In the genomic region with DNA sequence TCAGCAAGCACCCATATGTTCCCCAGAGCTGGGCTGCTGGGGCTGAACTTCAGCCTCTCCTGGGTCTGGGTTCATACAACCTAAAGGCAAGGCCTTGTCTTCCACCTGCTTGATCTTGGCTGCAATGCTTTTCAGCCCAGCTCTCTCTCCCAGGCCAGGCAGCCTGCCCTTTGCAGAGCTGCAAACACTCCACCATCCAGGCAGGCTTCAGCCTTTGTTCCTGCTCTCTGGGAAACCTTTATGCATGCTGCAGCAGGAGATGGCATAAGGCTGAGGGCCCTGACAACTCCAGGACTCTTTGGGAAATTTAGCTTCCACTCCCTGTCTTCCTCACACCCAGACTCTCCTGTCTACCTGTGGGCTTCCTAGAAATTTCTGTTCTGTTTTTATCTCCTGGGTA, we compare ENCODE assay signal across 19 mouse cellular contexts. TPM values are rescaled to one million over a fixed set of nuclear protein-coding genes. Genes with fewer than 3 reads are reported as not detected.
DNase-seq lines count a peak whose midpoint lies in the region; ATAC-seq and TF ChIP-seq lines count a peak whose summit lies in the region.
"Had no signal": no experiment of that assay in that cellular context is flagged by ENCODE, and none has a peak within 500 bp of the region (broad histone marks: within the 10 kb centered on the region; RNA-seq: fewer than 3 reads in every experiment).

No protein-coding gene starts in this region.

- H3K4me2 ChIP-seq in kidney, embryonic 15.5 days: no peak overlapping the region
- no peak overlapping the region for H3K4me2 ChIP-seq in forebrain, embryonic 15.5 days (replicated peaks)
- no peak overlapping the region for H3K4me2 ChIP-seq in hindbrain, postnatal 0 days (ENCODE audit: low read depth, low read length)
- no peak overlapping the region for H3K4me2 ChIP-seq in neural tube, embryonic 13.5 days
- H3K4me2 ChIP-seq: limb, embryonic 15.5 days had no signal

- peaks cover 3% of the 10 kb centered on the region; the same call in 1 of the 2 replicates for H3K4me1 ChIP-seq in kidney, embryonic 15.5 days
- peaks cover 48% of the 10 kb centered on the region for H3K4me1 ChIP-seq in forebrain, embryonic 15.5 days
- H3K4me1 ChIP-seq in hindbrain, postnatal 0 days (ENCODE audit: insufficient read depth, low read length): peaks cover 3% of the 10 kb centered on the region; the same call in 1 of the 2 replicates
- peaks cover 45% of the 10 kb centered on the region for H3K4me1 ChIP-seq in neural tube, embryonic 13.5 days (replicated peaks)

- no peak overlapping the region for H3K9ac ChIP-seq in kidney, embryonic 15.5 days
- 0 out of 2 replicates have a peak overlapping the region, but pooled peaks have one; percentile 7 for H3K9ac ChIP-seq in forebrain, embryonic 15.5 days (replicated peaks)
- no peak overlapping the region for H3K9ac ChIP-seq in hindbrain, postnatal 0 days (replicated peaks; ENCODE audit: low read length)
- no peak overlapping the region for H3K9ac ChIP-seq in neural tube, embryonic 13.5 days
- H3K9ac ChIP-seq: limb, embryonic 15.5 days had no signal

- intact Hi-C loops in heart, postnatal 25 days (cut with DNase I): no loop called here

- ATAC-seq in kidney, embryonic 15.5 days (replicated peaks; ENCODE audit: low FRiP score): no peak
- peak; percentile 33; the same call in 1 of the 2 replicates for ATAC-seq in forebrain, embryonic 15.5 days (replicated peaks)
- ATAC-seq in hindbrain, postnatal 0 days: no peak
- ATAC-seq in neural tube, embryonic 13.5 days (ENCODE audit: low read depth): peak; percentile 30; the same call in 1 of the 2 replicates
- ATAC-seq: activated CD4-positive, CD25-positive, alpha-beta regulatory T cell, adult 4 months; intestine, postnatal 0 days had no signal

- no peaks in the 10 kb centered on the region for H3K27me3 ChIP-seq in kidney, embryonic 15.5 days
- H3K27me3 ChIP-seq in forebrain, embryonic 15.5 days: no peaks in the 10 kb centered on the region
- H3K27me3 ChIP-seq in hindbrain, postnatal 0 days (ENCODE audit: insufficient read depth, low read length): no peaks in the 10 kb centered on the region
- H3K27me3 ChIP-seq in neural tube, embryonic 13.5 days: no peaks in the 10 kb centered on the region

- H3K9me3 ChIP-seq in kidney, embryonic 15.5 days (replicated peaks): no peaks in the 10 kb centered on the region
- no peaks in the 10 kb centered on the region for H3K9me3 ChIP-seq in forebrain, embryonic 15.5 days
- H3K9me3 ChIP-seq in hindbrain, postnatal 0 days (ENCODE audit: low read length): no peaks in the 10 kb centered on the region
- no peaks in the 10 kb centered on the region for H3K9me3 ChIP-seq in neural tube, embryonic 13.5 days
- H3K9me3 ChIP-seq: limb, embryonic 15.5 days had no signal

- DNase-seq in kidney, adult 8-10 months: no peak
- no peak for DNase-seq in hindbrain, postnatal 0 days (ENCODE audit: low spot score)
- DNase-seq in spleen, postnatal 14 days (ENCODE audit: low spot score in 2 of 2): no peak
- DNase-seq in thymus, postnatal 36 days: no peak
- no peak for DNase-seq in heart, postnatal 25 days (ENCODE audit: low spot score)
- DNase-seq: cerebellum, adult 11-12 months; heart, postnatal 10 days; kidney, postnatal 4 days; lung, adult 18-20 months; thymus, adult 18-20 months had no signal

- TF ChIP-seq CTCF in hindbrain, postnatal 0 days (IDR thresholded peaks at IDR 0.05; ENCODE audit: low read depth): no peak

- no peaks in the 10 kb centered on the region for H3K36me3 ChIP-seq in kidney, embryonic 15.5 days
- peaks cover 9% of the 10 kb centered on the region; the same call in 1 of the 2 replicates for H3K36me3 ChIP-seq in forebrain, embryonic 15.5 days
- 0 out of 2 replicates have a peak, but pooled peaks cover 10% of the 10 kb centered on the region for H3K36me3 ChIP-seq in hindbrain, postnatal 0 days (ENCODE audit: insufficient read depth, low read length)
- H3K36me3 ChIP-seq in neural tube, embryonic 13.5 days: peaks cover 11% of the 10 kb centered on the region
- H3K36me3 ChIP-seq: limb, embryonic 15.5 days had no signal

- peak overlapping the region; percentile 60 for H3K27ac ChIP-seq in kidney, embryonic 15.5 days
- H3K27ac ChIP-seq in forebrain, embryonic 15.5 days (replicated peaks): peak overlapping the region; percentile 86
- peak overlapping the region; percentile 82 for H3K27ac ChIP-seq in hindbrain, postnatal 0 days
- peak overlapping the region; percentile 72 for H3K27ac ChIP-seq in neural tube, embryonic 13.5 days (replicated peaks)
- H3K27ac ChIP-seq: limb, embryonic 15.5 days had no signal

- no peak overlapping the region for H3K4me3 ChIP-seq in kidney, embryonic 15.5 days (replicated peaks)
- H3K4me3 ChIP-seq in forebrain, embryonic 15.5 days: no peak overlapping the region
- no peak overlapping the region for H3K4me3 ChIP-seq in hindbrain, postnatal 0 days (ENCODE audit: low read length)
- no peak overlapping the region for H3K4me3 ChIP-seq in neural tube, embryonic 13.5 days
- H3K4me3 ChIP-seq: erythroblast, embryonic 14.5 days; limb, embryonic 15.5 days had no signal

RNA-seq across cellular contexts. Expression of gene Gm4131, which starts 17.9 kb away (rescaled TPM):
- 0.14 TPM in 1 of 2 replicates, not detected in the other for polyA plus RNA-seq in kidney, embryonic 15.5 days (2015; fragmentation: Nextera tagmentation; extraction: Ambion mirVana)
- polyA plus RNA-seq in forebrain, embryonic 15.5 days (2015; fragmentation: Nextera tagmentation; extraction: Ambion mirVana): 0.32 TPM in 1 of 2 replicates, not detected in the other
- not detected in 2 replicates for total RNA-seq in hindbrain, postnatal 0 days (2014; rRNA removed)
- polyA plus RNA-seq in hindbrain, postnatal 0 days (2015; fragmentation: Nextera tagmentation; extraction: Ambion mirVana): 0.25 and 0.26 TPM in 2 replicates
- polyA plus RNA-seq in neural tube, embryonic 13.5 days (2015; fragmentation: Nextera tagmentation; extraction: Ambion mirVana): not detected in 2 replicates
- not detected for total RNA-seq in heart, postnatal 25 days (2021)
- total RNA-seq: CH12.LX; heart, adult 8-10 months; heart, postnatal 10 days had no signal
- polyA plus RNA-seq: activated CD4-positive, CD25-positive, alpha-beta regulatory T cell, adult 4 months; erythroblast, embryonic 14.5 days; limb, embryonic 15.5 days had no signal

RNA-seq across cellular contexts. Expression of gene Fam124a, which starts 29.1 kb away (rescaled TPM):
- 7.4 and 8.4 TPM in 2 replicates for polyA plus RNA-seq in kidney, embryonic 15.5 days (2015; fragmentation: Nextera tagmentation; extraction: Ambion mirVana)
- 35.9 and 37.0 TPM in 2 replicates for polyA plus RNA-seq in forebrain, embryonic 15.5 days (2015; fragmentation: Nextera tagmentation; extraction: Ambion mirVana)
- 31.3 and 40.8 TPM in 2 replicates for total RNA-seq in hindbrain, postnatal 0 days (2014; rRNA removed)
- polyA plus RNA-seq in hindbrain, postnatal 0 days (2015; fragmentation: Nextera tagmentation; extraction: Ambion mirVana): 37.5 and 41.2 TPM in 2 replicates
- polyA plus RNA-seq in neural tube, embryonic 13.5 days (2015; fragmentation: Nextera tagmentation; extraction: Ambion mirVana): 31.3 and 35.1 TPM in 2 replicates
- total RNA-seq in heart, postnatal 25 days (2021): 1 to 10 TPM; 3.0 to 4.3 TPM
- total RNA-seq: CH12.LX had no signal
- polyA plus RNA-seq: activated CD4-positive, CD25-positive, alpha-beta regulatory T cell, adult 4 months; erythroblast, embryonic 14.5 days had no signal

Comparison
In these comparisons a context has a peak if more than half of its experiments do, and no peak if none do; other contexts are left out.
1. ATAC-seq: peak in forebrain, embryonic 15.5 days (single experiment) and neural tube, embryonic 13.5 days (single experiment); none in kidney, embryonic 15.5 days (single experiment) and hindbrain, postnatal 0 days (single experiment).
2. Peak in every context shown above with its lines, with median percentiles within 50 percentile points of each other: H3K27ac ChIP-seq.